Mouse (Mus musculus): ENCODE results near the gene Castor1. TPM values are rescaled to one million over a fixed set of nuclear protein-coding genes. Genes with fewer than 3 reads are reported as not detected.

Gene Castor1
- total RNA-seq (2023) = 1 to 10 TPM; 2.3 to 3.0 TPM

DNA sequence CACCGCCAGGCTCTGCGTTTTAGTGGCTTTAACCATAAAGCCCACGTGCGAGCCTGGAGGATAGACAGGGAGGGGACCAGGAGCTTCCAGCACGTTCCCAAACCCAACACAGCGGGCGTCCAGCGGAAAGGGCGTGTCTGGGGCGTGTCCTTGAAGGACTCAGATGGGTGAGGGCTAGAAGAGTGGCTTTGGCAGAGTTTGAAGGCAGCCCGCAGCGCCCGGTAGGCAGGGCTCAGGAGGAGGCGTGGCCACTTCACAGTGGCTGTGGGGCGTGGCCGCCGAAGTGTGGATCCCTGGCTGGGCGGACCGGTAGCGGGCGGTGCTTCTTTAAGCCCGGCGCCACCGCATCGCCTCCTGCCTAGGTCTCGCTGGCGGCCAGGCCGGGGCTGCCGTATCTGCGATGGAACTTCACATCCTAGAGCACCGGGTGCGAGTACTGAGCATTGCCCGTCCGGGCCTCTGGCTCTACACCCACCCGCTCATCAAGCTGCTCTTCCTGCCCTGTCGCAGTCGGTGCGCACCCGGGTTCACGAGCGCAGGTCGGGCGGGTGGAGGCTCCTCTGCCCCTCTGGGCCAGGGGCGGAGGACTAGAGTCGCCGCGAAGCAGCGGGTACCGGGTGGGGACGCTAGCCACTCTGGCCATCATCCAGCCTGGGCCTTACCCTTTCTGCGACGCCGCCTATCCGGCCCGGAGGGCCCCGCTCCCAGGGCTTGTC, at the start of gene Castor1:
Gene Castor1 (plus strand): TSS at position 312 of the 716 bp plus-strand sequence.

DNA sequence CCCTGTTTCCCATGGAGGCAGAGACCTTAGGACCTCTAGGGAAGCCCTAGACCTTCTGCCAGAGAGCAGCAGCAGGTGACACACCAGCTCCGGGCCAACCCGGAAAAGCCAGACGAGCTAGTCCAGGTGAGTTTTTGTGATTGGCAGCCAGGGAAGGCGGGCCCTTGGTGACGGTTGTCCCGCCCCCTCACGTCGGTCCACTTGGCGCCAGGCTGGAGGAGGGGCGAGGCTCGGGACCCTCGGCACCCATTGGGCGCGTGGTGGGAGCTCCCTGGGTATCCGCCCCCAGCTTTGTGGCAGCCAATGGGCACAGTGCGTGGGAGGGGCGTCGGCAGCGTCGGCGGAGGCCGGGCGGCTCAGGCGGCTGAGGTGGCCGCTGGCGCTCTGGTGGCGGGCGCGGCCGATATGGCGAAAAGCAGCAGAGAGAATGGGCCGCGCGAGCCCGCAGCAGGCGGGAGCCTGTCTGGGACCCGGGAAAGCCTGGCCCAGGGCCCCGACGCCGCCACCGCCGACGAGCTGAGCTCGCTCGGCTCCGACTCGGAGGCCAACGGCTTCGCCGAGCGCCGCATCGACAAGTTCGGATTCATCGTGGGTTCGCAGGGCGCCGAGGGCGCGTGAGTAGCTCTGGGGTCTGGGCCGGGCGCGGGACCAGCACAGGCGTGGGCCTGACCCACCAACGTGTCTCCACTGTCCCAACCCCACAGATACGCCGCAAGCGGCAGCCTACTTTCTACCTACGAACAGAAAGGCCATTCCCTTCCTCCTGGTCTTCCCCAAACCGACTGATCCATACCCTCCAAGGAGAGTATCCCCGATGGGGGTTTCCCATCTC, 31.3 kb upstream of the Castor1 start, which contains the start of gene Tbc1d10a:
Gene Tbc1d10a (plus strand): TSS at position 304 of the 832 bp plus-strand sequence.

DNA sequence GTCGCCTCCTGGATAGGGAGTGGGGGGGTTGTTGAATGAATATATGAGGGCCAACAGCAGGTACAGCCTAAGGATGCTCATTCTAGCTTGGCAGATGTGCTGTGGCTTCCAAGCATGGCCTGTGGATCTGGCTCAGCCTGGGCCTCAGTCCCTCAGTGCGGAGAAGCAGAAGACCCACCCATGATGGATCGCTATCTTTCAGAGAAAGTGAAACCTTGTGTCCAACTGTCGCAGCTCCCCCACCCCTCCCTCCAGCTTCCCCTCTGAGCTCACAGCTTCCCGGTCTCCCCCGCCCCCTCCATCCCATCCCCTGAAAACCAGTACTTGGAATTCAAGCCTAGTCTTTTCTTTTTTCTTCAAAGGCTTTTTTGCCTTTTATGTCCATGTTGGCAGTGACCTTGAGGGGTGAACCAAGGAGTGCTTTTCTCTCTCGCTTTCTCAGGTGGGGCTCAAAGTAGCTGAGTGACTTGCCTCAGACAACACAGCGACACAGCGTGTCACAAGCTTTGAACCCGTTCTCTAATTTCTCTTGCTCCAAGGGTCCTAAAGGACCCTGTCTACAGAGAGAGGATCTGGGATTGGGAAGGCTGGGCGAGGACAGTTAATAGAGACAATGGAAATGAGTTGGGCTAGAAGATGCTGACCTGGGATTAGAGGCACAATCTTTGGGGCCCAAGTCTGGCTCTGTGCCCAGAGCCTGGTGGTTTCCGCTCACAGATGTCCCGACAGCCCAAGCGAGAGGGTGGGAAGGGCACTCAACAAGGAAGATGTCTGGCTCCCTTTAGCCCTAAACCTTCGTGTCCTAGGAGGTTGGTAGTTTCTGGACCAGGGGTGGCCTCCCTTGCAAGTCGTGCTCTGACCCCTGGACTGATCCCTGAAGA, 17.9 kb downstream of the Castor1 start, which contains the start of gene Osm:
Gene Osm (plus strand): TSS at position 756 of the 881 bp plus-strand sequence.

DNA sequence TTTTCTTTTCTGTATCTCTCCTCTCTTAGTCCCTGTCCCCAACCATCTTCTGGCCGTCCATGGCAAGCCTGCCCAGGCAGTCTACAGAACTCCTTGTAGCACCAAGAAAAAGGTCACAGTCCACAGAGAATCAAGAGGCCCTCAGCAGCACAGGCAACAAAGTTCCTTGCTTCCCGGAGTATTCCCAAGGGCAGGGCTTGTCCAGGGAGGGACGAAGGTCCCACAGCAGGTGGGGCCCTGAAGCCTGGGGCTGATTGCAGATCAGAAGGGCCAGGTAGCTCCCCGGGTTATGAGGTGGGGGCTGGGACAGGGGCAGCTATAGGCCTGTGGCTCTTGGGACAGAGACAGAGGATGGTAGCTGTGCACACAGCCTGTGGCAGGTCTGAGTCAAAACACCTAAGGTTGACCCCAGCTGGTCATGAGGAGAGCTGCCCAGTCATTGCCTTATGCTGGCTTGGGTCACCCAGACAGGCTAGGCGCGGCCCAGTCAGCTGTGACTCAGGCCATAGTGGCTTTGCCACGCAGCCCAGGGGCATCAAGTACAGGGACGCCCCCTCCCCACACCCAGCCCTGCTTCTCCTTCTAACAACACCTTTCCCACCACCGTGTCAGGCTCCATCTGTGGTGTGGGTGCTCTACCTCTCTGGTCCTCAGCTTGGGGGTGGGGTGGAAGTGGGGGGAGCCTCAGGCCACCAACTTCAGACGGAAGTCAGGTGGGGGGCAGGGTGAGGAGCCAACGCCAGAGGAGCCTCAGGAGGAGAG, 39.0 kb downstream of the Castor1 start, which contains the start of gene Lif:
Gene Lif (plus strand): TSS at position 712 of the 762 bp plus-strand sequence.

Other genes with a start within 250 kb of the Castor1 start
- gene 4930556J24Rik, start 241.4 kb upstream of the Castor1 start, total RNA-seq (2023) = not detected
- gene Gal3st1, start 234.6 kb upstream of the Castor1 start, total RNA-seq (2023) = not detected
- gene Sec14l4, start 186.8 kb upstream of the Castor1 start, total RNA-seq (2023) = not detected
- gene Sec14l3, start 153.4 kb upstream of the Castor1 start, total RNA-seq (2023) = not detected
- gene Mtfp1, start 122.8 kb upstream of the Castor1 start, total RNA-seq (2023) = 1 to 10 TPM; 1.9 to 4.8 TPM
- 1 to 10 TPM; 1.1 to 1.4 TPM for gene Sec14l2, start 94.8 kb upstream of the Castor1 start, total RNA-seq (2023)
- 10 to 100 TPM; 33.9 to 34.8 TPM for gene Rnf215, start 83.0 kb upstream of the Castor1 start, total RNA-seq (2023)
- 1 to 10 TPM; 5.9 to 10.0 TPM for gene Ccdc157, start 57.9 kb upstream of the Castor1 start, total RNA-seq (2023)
- 10 to 100 TPM; 59.4 to 78.9 TPM for gene Sf3a1, start 57.9 kb upstream of the Castor1 start, total RNA-seq (2023)
- 10 to 100 TPM; 35.2 to 48.3 TPM for gene Tbc1d10a, start 31.4 kb upstream of the Castor1 start, total RNA-seq (2023)
- gene Osm, start 18.2 kb downstream of the Castor1 start, total RNA-seq (2023) = 1 to 10 TPM; 4.4 to 8.0 TPM
- gene Lif, start 39.3 kb downstream of the Castor1 start, total RNA-seq (2023) = not detected
- 1 to 10 TPM; 1.2 to 5.0 TPM for gene Hormad2, start 222.9 kb downstream of the Castor1 start, total RNA-seq (2023)